Mouse (Mus musculus) heart, postnatal 10 days (tissue): ENCODE measurements around the gene Lpin1. TPM values are rescaled to one million over a fixed set of nuclear protein-coding genes. Genes with fewer than 3 reads are reported as not detected.
A peak's percentile ranks its signal among the peaks of the same experiment; 100 is the strongest.

Source experiments
- DNase-seq, 2 experiments: peaks; one replicate each; pipeline ENCODE4 v3.0.0; 2021
- intact Hi-C: fragments of 180-260 bp; cut with DNase I; formaldehyde crosslinking; loops from one replicate; pipeline ENCODE4 v1.15.1; 2025
- total RNA-seq, 2 experiments: library from RNA; stranded (reverse); gene quantifications; 2 replicates each; pipeline ENCODE4 v1.2.3; 2021

The Lpin1 gene
- total RNA-seq, 2 experiments from 2014 or later = 65.1 to 106 TPM

GRCm38 (mm10) chr12:16584035-16584682 lies 26.6 kb downstream of the Lpin1 start:
- intact Hi-C loops = no loop called here

GRCm38 (mm10) chr12:16583313-16583712 lies 27.5 kb downstream of the Lpin1 start:
- no peak for DNase-seq
- intact Hi-C loops = no loop called here

More at GRCm38 (mm10) chr12:16584035-16584682, 26.6 kb downstream of the Lpin1 start:
- DNase-seq = no peak

- intact Hi-C loops = no loop called here
- DNase-seq = no peak
These were observed 30.5 kb downstream of the Lpin1 start for GRCm38 (mm10) chr12:16580306-16580705.

GRCm38 (mm10) chr12:16577665-16578233 lies 33.0 kb downstream of the Lpin1 start:
- intact Hi-C loops = no loop called here
- DNase-seq = peak; percentile 42 to 56

GRCm38 (mm10) chr12:16571278-16571677 lies 39.5 kb downstream of the Lpin1 start:
- intact Hi-C loops = no loop called here
- DNase-seq = no peak

- no peak for DNase-seq
- intact Hi-C loops = no loop called here
These were observed 40.2 kb downstream of the Lpin1 start for GRCm38 (mm10) chr12:16570371-16571060.

- DNase-seq = peak in 1 of 2 experiments; percentile 29
- intact Hi-C loops = loop anchor here (1.0 to 5.0 kb wide), 5 partner anchors 65 to 236 kb away; no protein-coding TSS in a partner anchor
These were observed 41.7 kb downstream of the Lpin1 start for GRCm38 (mm10) chr12:16568936-16569650.

- DNase-seq = peak; percentile 81 to 83
- intact Hi-C loops = loop anchor here (1.0 to 5.0 kb wide), 5 partner anchors 66 to 236 kb away; no protein-coding TSS in a partner anchor
These were observed 42.3 kb downstream of the Lpin1 start for GRCm38 (mm10) chr12:16568496-16568895.

GRCm38 (mm10) chr12:16568090-16568489 lies 42.7 kb downstream of the Lpin1 start:
- no peak for DNase-seq
- intact Hi-C loops = loop anchor here (1.0 to 5.0 kb wide), 5 partner anchors 66 to 237 kb away; no protein-coding TSS in a partner anchor

GRCm38 (mm10) chr12:16563427-16563826 lies 47.3 kb downstream of the Lpin1 start:
- intact Hi-C loops = no loop called here
- peak; percentile 52 to 66 for DNase-seq

GRCm38 (mm10) chr12:16562647-16563046 lies 48.1 kb downstream of the Lpin1 start:
- intact Hi-C loops = no loop called here
- peak in 1 of 2 experiments; percentile 23 for DNase-seq

- DNase-seq = peak; percentile 20 to 37
- intact Hi-C loops = no loop called here
These were observed 48.6 kb downstream of the Lpin1 start for GRCm38 (mm10) chr12:16562181-16562580.

- no peak for DNase-seq
- intact Hi-C loops = no loop called here
These were observed 53.5 kb downstream of the Lpin1 start for GRCm38 (mm10) chr12:16557271-16557670.

GRCm38 (mm10) chr12:16554171-16554570 lies 56.6 kb downstream of the Lpin1 start:
- DNase-seq = peak in 1 of 2 experiments; percentile 39
- intact Hi-C loops = no loop called here

GRCm38 (mm10) chr12:16552108-16552771 lies 58.5 kb downstream of the Lpin1 start:
- intact Hi-C loops = no loop called here
- peak; percentile 39 to 45 for DNase-seq

- intact Hi-C loops = no loop called here
- peak; percentile 47 to 67 for DNase-seq
These were observed 59.7 kb downstream of the Lpin1 start for GRCm38 (mm10) chr12:16550983-16551454.

- intact Hi-C loops = no loop called here
- DNase-seq = no peak
These were observed 61.9 kb downstream of the Lpin1 start for GRCm38 (mm10) chr12:16548824-16549375.

GRCm38 (mm10) chr12:16541606-16542005 lies 69.2 kb downstream of the Lpin1 start:
- no peak for DNase-seq
- intact Hi-C loops = no loop called here

GRCm38 (mm10) chr12:16540712-16541111 lies 70.1 kb downstream of the Lpin1 start:
- no peak for DNase-seq
- intact Hi-C loops = no loop called here
